Mouse (Mus musculus) cerebellum, adult 18-20 months (tissue): ENCODE results near the gene Use1.

Experiments used
- DNase-seq, 2 experiments: peaks; one replicate each; pipeline ENCODE4 v3.0.0; 2021

Use1 gene

GRCm38 (mm10) chr8:71403107-71403885 lies 36.6 kb downstream of the Use1 start:
- no peak for DNase-seq

GRCm38 (mm10) chr8:71404011-71404410 lies 37.4 kb downstream of the Use1 start:
- no peak for DNase-seq

DNA sequence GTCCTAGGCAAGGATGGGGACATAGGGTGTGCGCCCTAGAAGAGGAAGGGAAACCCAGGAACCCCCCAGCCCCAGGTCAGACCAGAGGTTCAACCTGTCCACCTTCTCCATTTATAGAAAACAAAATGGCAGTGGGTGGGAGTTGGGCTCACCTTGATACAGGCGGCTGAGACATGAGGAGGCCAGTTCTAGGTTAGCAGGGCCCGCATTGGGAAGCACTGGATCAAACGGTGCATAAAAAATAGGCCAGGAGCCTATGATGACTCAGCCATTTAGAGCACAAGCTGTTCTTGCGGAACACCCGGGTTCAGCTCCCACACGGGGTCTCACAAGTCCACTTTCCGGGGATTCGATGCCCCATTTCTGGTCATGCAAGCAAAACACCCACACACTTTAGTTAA lies 38.3 kb downstream of the Use1 start:
- peak in 1 of 2 experiments; percentile 30 for DNase-seq

- peak; percentile 90 to 94 for DNase-seq
Measured at GRCm38 (mm10) chr8:71405401-71406098, 38.9 kb downstream of the Use1 start, which contains the start of gene Ankle1. Gene Ankle1 (plus strand): TSS chr8:71406010.

GRCm38 (mm10) chr8:71406099-71407015 lies 39.7 kb downstream of the Use1 start:
- DNase-seq: peak in 1 of 2 experiments; percentile 57

DNA sequence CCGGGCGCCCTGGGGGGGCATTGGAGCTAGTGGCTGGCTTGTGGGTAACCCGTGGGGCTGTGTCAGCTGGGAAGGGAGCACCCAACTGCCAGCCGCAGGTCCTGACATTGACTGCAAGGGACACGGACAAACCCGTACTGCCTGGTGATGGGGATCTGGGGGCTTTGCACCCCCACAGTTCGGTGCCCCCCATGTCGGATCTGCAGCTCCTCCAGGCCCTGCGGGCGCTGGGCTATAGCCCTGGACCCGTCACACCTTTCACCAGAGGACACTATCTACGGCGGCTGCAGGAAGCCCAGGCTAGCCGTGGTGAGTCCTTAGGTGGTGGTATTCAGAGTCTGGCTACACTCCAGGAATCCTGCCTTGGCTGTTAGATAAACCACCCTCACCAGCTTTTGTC lies 40.8 kb downstream of the Use1 start:
- DNase-seq: no peak

GRCm38 (mm10) chr8:71408231-71408630 lies 41.6 kb downstream of the Use1 start:
- no peak for DNase-seq

- DNase-seq: no peak
Measured at GRCm38 (mm10) chr8:71411535-71412273, 45.1 kb downstream of the Use1 start.
